Mouse (Mus musculus): ENCODE data around the gene Tada3.

GRCm38 (mm10) chr6:113426696-113427095 is 49.0 kb upstream of the Tada3 start:
- TF ChIP-seq CTCF (IDR thresholded peaks at IDR 0.05; ENCODE audit: borderline replicate concordance, extremely low read depth, insufficient read depth, insufficient read length), result no peak
- no peak for TF ChIP-seq POLR2A (IDR thresholded peaks at IDR 0.05; ENCODE audit: borderline replicate concordance, extremely low read depth, insufficient read depth, insufficient read length, poor library complexity, severe bottlenecking)

All from brain, embryonic 14.5 days (tissue).